Mouse (Mus musculus) bone marrow macrophage, adult 2 months (primary cell): ENCODE measurements around the gene Nfe2l2.

Experiments
- CTCF ChIP-seq: IDR thresholded peaks from 2 replicates; pipeline ENCODE4 v1.5.1; 2012; ENCODE audit warnings: low read depth, mild to moderate bottlenecking, low read length, moderate library complexity
- POLR2A ChIP-seq: IDR thresholded peaks from 2 replicates; pipeline ENCODE4 v1.6.1; 2012; ENCODE audit warnings: mild to moderate bottlenecking, low read depth, low read length, borderline replicate concordance

GRCm38 (mm10) chr2:75700543-75700942 lies 3.9 kb downstream of the Nfe2l2 start:
- TF ChIP-seq CTCF (no peak), POLR2A (no peak)
